Mouse (Mus musculus) CH12.LX (cell line): ENCODE data around the gene Rsph6a. TPM values are rescaled to one million over a fixed set of nuclear protein-coding genes. Genes with fewer than 3 reads are reported as not detected.

Experiments
- DNase-seq: peaks from one replicate; pipeline ENCODE4 v3.0.0-alpha.2; 2013; ENCODE audit errors: extremely low read depth
- H3K27ac ChIP-seq: 2 replicates; pipeline ENCODE4 v1.5.1; 2012; ENCODE audit warnings: low read depth, mild to moderate bottlenecking, control low read depth, moderate library complexity; ENCODE audit not compliant: insufficient read depth
- H3K27me3 ChIP-seq: replicated peaks from 2 replicates; pipeline ENCODE3; 2012; ENCODE audit warnings: inconsistent platforms
- H3K36me3 ChIP-seq, 2 experiments: replicated peaks in 1 of 2; 2 replicates each; pipeline versions ENCODE3 to v1.6.1; 2012; ENCODE audit warnings: inconsistent platforms in 1 of 2, low read length in 1 of 2, mild to moderate bottlenecking in 1 of 2, mixed read lengths in 1 of 2, moderate library complexity in 1 of 2; ENCODE audit not compliant: control insufficient read depth in 1 of 2, insufficient read depth in 1 of 2
- H3K4me1 ChIP-seq, 2 experiments: 2 replicates each; pipeline ENCODE4 v1.6.1; 2012; ENCODE audit warnings: inconsistent platforms in 1 of 2, moderate library complexity in 1 of 2; ENCODE audit not compliant: insufficient read depth in 2 of 2, control insufficient read depth in 1 of 2
- H3K4me2 ChIP-seq: 2 replicates; pipeline ENCODE4 v1.6.1; 2012; ENCODE audit warnings: low read depth, mild to moderate bottlenecking, control low read depth; ENCODE audit not compliant: poor library complexity, insufficient read depth, severe bottlenecking
- H3K4me3 ChIP-seq, 3 experiments: fragments of 150-350 bp in 1 of 3; sonication (generic) in 1 of 3; replicated peaks in 1 of 3; 2 replicates each; pipeline versions ENCODE3 to v1.5.1; 2011 to 2012; ENCODE audit warnings: low read depth in 2 of 3, low read length in 2 of 3, mild to moderate bottlenecking in 2 of 3, moderate library complexity in 2 of 3, control low read depth in 1 of 3, improper control_type of control experiment in 1 of 3, inconsistent platforms in 1 of 3, mixed read lengths in 1 of 3; ENCODE audit not compliant: poor library complexity in 1 of 3
- H3K79me2 ChIP-seq: replicated peaks from 2 replicates; pipeline ENCODE4 v1.6.1; 2012; ENCODE audit warnings: mild to moderate bottlenecking, moderate library complexity; ENCODE audit not compliant: control insufficient read depth, poor library complexity, insufficient read depth, severe bottlenecking; ENCODE audit errors: extremely low read depth
- H3K9ac ChIP-seq: 2 replicates; pipeline ENCODE4 v1.6.1; 2012; ENCODE audit warnings: low read depth, mild to moderate bottlenecking, control low read depth, moderate library complexity; ENCODE audit not compliant: insufficient read depth
- H3K9me3 ChIP-seq: replicated peaks from 2 replicates; pipeline ENCODE3; 2012; ENCODE audit warnings: low read length, inconsistent platforms, mixed read lengths
- BHLHE40 ChIP-seq: IDR thresholded peaks from 2 replicates; pipeline ENCODE4 v1.6.1; 2011; ENCODE audit warnings: mild to moderate bottlenecking, low read depth, low read length, improper control_type of control experiment
- CHD1 ChIP-seq: IDR thresholded peaks from 2 replicates; pipeline ENCODE4 v1.6.1; 2012; ENCODE audit warnings: low read depth, low read length, improper control_type of control experiment, inconsistent platforms
- E2F4 ChIP-seq: IDR thresholded peaks from 2 replicates; pipeline ENCODE4 v1.6.1; 2011; ENCODE audit warnings: low read depth, low read length, improper control_type of control experiment; ENCODE audit not compliant: insufficient replicate concordance
- ELF1 ChIP-seq: IDR thresholded peaks from 2 replicates; pipeline ENCODE4 v1.6.1; 2014; ENCODE audit warnings: low read depth, mild to moderate bottlenecking, inconsistent platforms, low read length, improper control_type of control experiment
- ETS1 ChIP-seq: conservative IDR thresholded peaks from 2 replicates; pipeline ENCODE4 v1.6.1; 2012; ENCODE audit warnings: low read depth, mild to moderate bottlenecking, inconsistent platforms, low read length, improper control_type of control experiment, moderate library complexity
- GABPA ChIP-seq: IDR thresholded peaks from 2 replicates; pipeline ENCODE4 v1.6.1; 2012; ENCODE audit warnings: low read depth, low read length, improper control_type of control experiment, inconsistent platforms; ENCODE audit not compliant: insufficient replicate concordance
- HCFC1 ChIP-seq: IDR thresholded peaks from 2 replicates; pipeline ENCODE4 v1.6.1; 2012; ENCODE audit warnings: low read depth, mild to moderate bottlenecking, inconsistent platforms, low read length, improper control_type of control experiment
- JUN ChIP-seq: IDR thresholded peaks from 2 replicates; pipeline ENCODE4 v1.6.1; 2011; ENCODE audit warnings: low read depth, mild to moderate bottlenecking, low read length, improper control_type of control experiment, moderate library complexity; ENCODE audit not compliant: insufficient read depth
- JUND ChIP-seq: conservative IDR thresholded peaks from 2 replicates; pipeline ENCODE4 v1.6.1; 2011; ENCODE audit warnings: low read depth, low read length, improper control_type of control experiment
- KAT2A ChIP-seq: IDR thresholded peaks from 2 replicates; pipeline ENCODE4 v1.6.1; 2012; ENCODE audit warnings: low read length, improper control_type of control experiment, inconsistent platforms; ENCODE audit not compliant: insufficient replicate concordance
- MAX ChIP-seq: IDR thresholded peaks from 2 replicates; pipeline ENCODE4 v1.6.1; 2011; ENCODE audit warnings: low read length, improper control_type of control experiment
- MAZ ChIP-seq: IDR thresholded peaks from 2 replicates; pipeline ENCODE4 v1.6.1; 2012; ENCODE audit warnings: low read depth, mild to moderate bottlenecking, inconsistent platforms, low read length, improper control_type of control experiment, moderate library complexity
- MXI1 ChIP-seq: IDR thresholded peaks from 2 replicates; pipeline ENCODE4 v1.6.1; 2011; ENCODE audit warnings: mild to moderate bottlenecking, low read depth, low read length, improper control_type of control experiment
- MYC ChIP-seq: IDR thresholded peaks from 2 replicates; pipeline ENCODE4 v1.6.1; 2011; ENCODE audit warnings: low read depth, mild to moderate bottlenecking, improper control_type of control experiment, low read length
- NELFE ChIP-seq: IDR thresholded peaks from 2 replicates; pipeline ENCODE4 v1.6.1; 2011; ENCODE audit warnings: low read depth, low read length, improper control_type of control experiment
- NRF1 ChIP-seq: IDR thresholded peaks from 2 replicates; pipeline ENCODE4 v1.6.1; 2014; ENCODE audit warnings: low read depth, mild to moderate bottlenecking, inconsistent platforms, low read length, improper control_type of control experiment, moderate library complexity
- PAX5 ChIP-seq: IDR thresholded peaks from 2 replicates; pipeline ENCODE4 v1.6.1; 2012; ENCODE audit warnings: low read length, inconsistent platforms, mixed read lengths
- POLR2A ChIP-seq: IDR thresholded peaks from 2 replicates; pipeline ENCODE4 v1.6.1; 2011; ENCODE audit warnings: low read depth, mild to moderate bottlenecking, improper control_type of control experiment, low read length
- POLR2AphosphoS2 ChIP-seq: IDR thresholded peaks from 2 replicates; pipeline ENCODE4 v1.6.1; 2011; ENCODE audit warnings: low read depth, low read length, improper control_type of control experiment
- RAD21 ChIP-seq: IDR thresholded peaks from 2 replicates; pipeline ENCODE4 v1.6.1; 2011; ENCODE audit warnings: low read depth, mild to moderate bottlenecking, low read length, improper control_type of control experiment, moderate library complexity
- SIN3A ChIP-seq: IDR thresholded peaks from 2 replicates; pipeline ENCODE4 v1.6.1; 2012; ENCODE audit warnings: low read length, improper control_type of control experiment, inconsistent platforms
- TBP ChIP-seq: conservative IDR thresholded peaks from 2 replicates; pipeline ENCODE4 v1.6.1; 2011; ENCODE audit warnings: low read depth, low read length, improper control_type of control experiment
- USF1 ChIP-seq: IDR thresholded peaks from 2 replicates; pipeline ENCODE4 v1.6.1; 2014; ENCODE audit warnings: low read depth, mild to moderate bottlenecking, inconsistent platforms, low read length, improper control_type of control experiment
- ZNF384 ChIP-seq: IDR thresholded peaks from 2 replicates; pipeline ENCODE4 v1.6.1; 2012; ENCODE audit warnings: low read depth, low read length, improper control_type of control experiment, inconsistent platforms
- dilution Hi-C: fragments of 300-500 bp; cut with MboI; formaldehyde crosslinking; loops from 2 replicates; pipeline ENCODE4 v1.14.3; 2020; ENCODE audit warnings: low sequenced_read_pairs; ENCODE audit not compliant: extremely low pct_unique_long_range_greater_than_20kb, extremely low pct_ligation_motif_present
- in situ Hi-C: fragments of 300-500 bp; cut with MboI; formaldehyde crosslinking; loops from 3 replicates; pipeline ENCODE4 v1.14.3; 2019; ENCODE audit warnings: low sequenced_read_pairs, low pct_ligation_motif_present, low pct_unique_long_range_greater_than_20kb, mixed read lengths
- polyA plus RNA-seq: library from polyadenylated mRNA; unstranded; fragments of >175 nt; gene quantifications from 2 replicates; pipeline ENCODE4 v1.2.1, GENCODE M21; 2012; ENCODE audit warnings: low read depth; ENCODE audit not compliant: insufficient read length
- total RNA-seq, 2 experiments: library from RNA; depleted of rRNA; stranded (reverse); fragments of 300-350 nt in 1 of 2; fragments of >200 nt in 1 of 2; gene quantifications; 2 replicates each; pipeline ENCODE4 v1.2.3; 2012 to 2014

Gene Rsph6a
- total and polyA plus RNA-seq, 3 experiments, result 0.25 TPM; not detected in 2

DNA sequence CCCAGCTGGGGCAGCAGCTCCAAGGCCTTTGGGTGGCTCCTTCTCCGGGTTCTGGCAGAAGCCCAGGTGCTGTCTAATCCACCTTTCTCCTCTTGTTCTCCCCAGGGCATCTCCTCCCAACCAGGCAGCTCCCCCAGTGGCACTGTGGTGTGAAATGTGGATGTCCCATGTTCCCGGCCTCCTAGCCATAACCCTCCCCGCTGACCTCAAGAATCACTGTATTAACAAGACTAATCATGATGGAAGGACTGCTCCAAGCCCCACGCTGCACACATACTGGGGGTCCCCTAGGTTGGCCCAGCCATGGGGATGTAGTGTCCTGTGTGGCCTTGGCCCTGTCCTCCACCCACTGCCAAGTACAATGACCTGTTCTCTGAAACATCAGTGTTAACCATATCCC is 27.7 kb downstream of the Rsph6a start:
- TF ChIP-seq GABPA (no peak), ELF1 (no peak), E2F4 (no peak), ETS1 (no peak), MAX (no peak), POLR2A (no peak), SIN3A (no peak), KAT2A (no peak), JUN (no peak), MAZ (no peak)
- TF ChIP-seq, all 38 proteins: peak for 0
- Histone ChIP-seq H3K4me2 (no peak overlapping the region), H3K4me3 (no peak overlapping the region), H3K79me2 (no peaks in the 10 kb centered on the region), H3K9me3 (peaks cover 2% of the 10 kb centered on the region), H3K4me1 (peaks cover 38 to 77% of the 10 kb centered on the region in 2 experiments), H3K27ac (no peak overlapping the region), H3K9ac (no peak overlapping the region), H3K36me3 (no peaks in the 10 kb centered on the region), H3K27me3 (peaks cover 84% of the 10 kb centered on the region)
- in situ Hi-C loops, result no loop called here
- dilution Hi-C loops, result no loop called here
- no peak for DNase-seq

DNA sequence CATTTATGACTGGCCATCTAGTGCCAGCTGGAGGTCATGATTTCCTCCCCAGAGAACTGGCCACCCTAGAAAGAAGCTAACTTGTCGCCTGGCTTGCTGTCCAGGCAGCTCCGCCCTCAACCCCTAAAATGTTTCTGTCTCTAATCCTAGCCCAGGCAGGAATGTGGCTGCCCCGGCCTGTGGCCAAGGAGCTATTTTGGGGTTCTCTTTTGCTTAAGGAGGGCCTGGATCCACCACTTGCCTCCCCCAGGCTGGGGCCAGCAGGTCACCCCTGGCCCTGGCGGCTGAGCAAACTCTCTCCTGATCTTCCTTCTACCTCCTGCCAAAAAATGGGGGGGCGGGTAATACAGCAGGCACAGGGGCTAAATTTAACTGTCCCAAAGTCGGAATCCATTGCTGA is 28.6 kb downstream of the Rsph6a start:
- TF ChIP-seq PAX5, result no peak
- no peak for TF ChIP-seq BHLHE40
- H3K4me1 ChIP-seq, result peaks cover 28 to 67% of the 10 kb centered on the region in 2 experiments
- H3K4me2 ChIP-seq, result no peak overlapping the region
- DNase-seq, result no peak
- no peak overlapping the region for H3K4me3 ChIP-seq
- H3K36me3 ChIP-seq, result no peaks in the 10 kb centered on the region
- H3K27ac ChIP-seq, result no peak overlapping the region
- H3K9me3 ChIP-seq, result no peaks in the 10 kb centered on the region
- H3K79me2 ChIP-seq, result no peaks in the 10 kb centered on the region
- H3K27me3 ChIP-seq, result peaks cover 86% of the 10 kb centered on the region
- in situ Hi-C loops (no loop called here), dilution Hi-C loops (no loop called here)
- no peak overlapping the region for H3K9ac ChIP-seq

DNA sequence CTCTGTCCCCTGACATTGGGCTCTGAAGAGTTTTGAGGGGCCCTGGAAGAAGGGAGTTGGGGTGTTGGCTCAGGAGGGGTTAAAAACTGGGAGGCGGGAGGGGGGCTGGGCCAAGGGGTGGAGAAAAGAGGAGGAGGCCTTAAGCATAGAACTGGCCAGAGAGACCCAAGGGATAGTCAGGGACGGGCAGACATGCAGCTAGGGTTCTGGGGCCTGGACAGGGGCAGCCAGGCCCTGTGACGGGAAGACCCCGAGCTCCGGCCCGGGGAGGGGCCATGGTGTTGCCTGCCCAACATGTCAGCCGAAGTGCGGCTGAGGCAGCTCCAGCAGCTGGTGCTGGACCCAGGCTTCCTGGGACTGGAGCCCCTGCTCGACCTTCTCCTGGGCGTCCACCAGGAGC is 29.2 kb downstream of the Rsph6a start, which contains the start of gene Dmpk:
Gene Dmpk (plus strand): TSS at position 149 of the 400 bp plus-strand sequence.
- TF ChIP-seq USF1, result no peak
- no peak for TF ChIP-seq ELF1
- no peak for TF ChIP-seq NELFE
- no peak for TF ChIP-seq RAD21
- TF ChIP-seq JUN, result no peak
- TF ChIP-seq BHLHE40, result no peak
- TF ChIP-seq CHD1, result no peak
- no peak for TF ChIP-seq POLR2AphosphoS2
- TF ChIP-seq TBP, result no peak
- no peak for TF ChIP-seq MYC
- TF ChIP-seq ETS1, result no peak
- TF ChIP-seq MXI1, result no peak
- TF ChIP-seq KAT2A, result no peak
- no peak for TF ChIP-seq JUND
- TF ChIP-seq ZNF384, result no peak
- no peak for TF ChIP-seq E2F4
- TF ChIP-seq NRF1, result no peak
- no peak for TF ChIP-seq HCFC1
- peaks cover 86% of the 10 kb centered on the region for H3K27me3 ChIP-seq
- peaks cover 26 to 63% of the 10 kb centered on the region in 2 experiments for H3K4me1 ChIP-seq
- no peaks in the 10 kb centered on the region for H3K79me2 ChIP-seq
- H3K27ac ChIP-seq, result no peak within 1 kb of the TSS
- no peak within 1 kb of the TSS for H3K9ac ChIP-seq
- dilution Hi-C loops (no loop called here), in situ Hi-C loops (no loop called here)
- H3K4me2 ChIP-seq, result no peak within 1 kb of the TSS
- H3K4me3 ChIP-seq, result no peak within 1 kb of the TSS
- H3K36me3 ChIP-seq, result no peaks in the 10 kb centered on the region
- no peaks in the 10 kb centered on the region for H3K9me3 ChIP-seq
- no peak for DNase-seq
